Mouse (Mus musculus) embryonic facial prominence, embryonic 14.5 days (tissue): ENCODE measurements at regions not wholly inside any gene's neighbourhood (a gene's known extent, or its start where the extent isn't known, plus 50 kb on each side); places are given as distances from the start of the nearest gene placed in this dataset.

Experiments used
- ATAC-seq: fragments of 200-750 bp; cut with Nextera tagmentation; 2 replicates; pipeline ENCODE4 v1.8.0; 2017; ENCODE audit warnings: low read depth, moderate number of reproducible peaks, moderate TSS enrichment
- DNase-seq: peaks from one replicate; pipeline ENCODE4 v3.0.0-alpha.2; 2015; ENCODE audit warnings: low spot score
- H3K27ac ChIP-seq: fragments of 300-500 bp; sonication (generic); replicated peaks from 2 replicates; pipeline ENCODE4 v1.5.1; 2014; ENCODE audit warnings: low read depth, mild to moderate bottlenecking, low read length, moderate library complexity
- H3K27me3 ChIP-seq: fragments of 300-500 bp; sonication (generic); replicated peaks from 2 replicates; pipeline ENCODE4 v1.6.1; 2014; ENCODE audit warnings: low read length; ENCODE audit not compliant: control insufficient read depth, insufficient read depth
- H3K36me3 ChIP-seq: fragments of 300-500 bp; sonication (generic); 2 replicates; pipeline ENCODE4 v1.6.1; 2014; ENCODE audit warnings: low read length, mixed read lengths; ENCODE audit not compliant: control insufficient read depth, insufficient read depth
- H3K4me1 ChIP-seq: fragments of 300-500 bp; sonication (generic); 2 replicates; pipeline ENCODE4 v1.6.1; 2014; ENCODE audit warnings: antibody characterized with exemption, low read length; ENCODE audit not compliant: control insufficient read depth, insufficient read depth
- H3K4me2 ChIP-seq: fragments of 300-500 bp; sonication (generic); 2 replicates; pipeline ENCODE4 v1.6.1; 2014; ENCODE audit warnings: low read depth, mild to moderate bottlenecking, low read length, moderate library complexity, mixed read lengths
- H3K4me3 ChIP-seq: fragments of 300-500 bp; sonication (generic); 2 replicates; pipeline ENCODE4 v1.5.1; 2014; ENCODE audit warnings: low read depth, mild to moderate bottlenecking, low read length
- H3K9ac ChIP-seq: fragments of 300-500 bp; sonication (generic); 2 replicates; pipeline ENCODE4 v1.6.1; 2014; ENCODE audit warnings: low read depth, mild to moderate bottlenecking, low read length, moderate library complexity, mixed read lengths
- H3K9me3 ChIP-seq: fragments of 300-500 bp; sonication (generic); 2 replicates; pipeline ENCODE4 v1.6.1; 2016; ENCODE audit warnings: low read length; ENCODE audit not compliant: control insufficient read depth
- WGBS: fragments of 180-500 bp; shearing (Covaris S2); extraction: QIAGEN DNeasy Blood & Tissue Kit; methylation state at CpG from one replicate; pipeline ENCODE4 v1.1.7; 2014; 5-methylcytosine and 5-hydroxymethylcytosine counted together

DNA sequence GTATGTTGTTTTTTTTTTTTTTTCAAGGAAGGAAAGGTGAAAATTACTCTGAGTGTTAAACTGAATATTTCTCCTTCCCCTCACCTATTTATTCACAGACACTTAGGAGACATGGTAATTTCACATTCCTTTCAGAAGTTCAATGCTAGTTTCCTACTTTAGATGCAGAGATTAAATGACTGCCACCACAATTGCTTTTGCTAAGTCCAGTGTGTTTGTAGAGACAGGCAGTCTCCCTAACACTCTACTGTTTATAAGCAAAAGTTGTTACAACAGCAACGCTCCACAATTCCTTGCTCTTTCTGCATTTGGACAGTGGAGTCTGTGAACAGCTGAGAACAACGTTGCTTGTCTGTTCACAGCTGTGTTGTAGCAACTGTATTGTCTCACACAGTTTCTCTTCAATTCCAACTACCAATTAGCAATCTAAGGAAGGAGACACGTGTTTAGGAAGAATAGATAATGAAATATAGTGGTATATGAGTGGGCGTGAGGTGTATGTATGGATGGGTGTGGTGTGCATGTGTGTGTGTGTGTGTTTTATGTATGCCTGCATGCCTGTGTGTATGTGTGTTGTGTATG lies 179.7 kb upstream of the Stac start:
- Histone ChIP-seq H3K27ac (no peak overlapping the region), H3K4me1 (no peaks in the 10 kb centered on the region), H3K9ac (no peak overlapping the region), H3K4me3 (no peak overlapping the region), H3K27me3 (no peaks in the 10 kb centered on the region), H3K36me3 (no peaks in the 10 kb centered on the region), H3K4me2 (no peak overlapping the region), H3K9me3 (no peaks in the 10 kb centered on the region)
- DNase-seq (no peak), ATAC-seq (no peak)
- WGBS: 73% methylated on average over 4 of the region's 4 CpGs

- Histone ChIP-seq H3K27ac (no peak overlapping the region), H3K27me3 (no peaks in the 10 kb centered on the region), H3K4me2 (no peak overlapping the region), H3K36me3 (no peaks in the 10 kb centered on the region), H3K4me1 (no peaks in the 10 kb centered on the region), H3K4me3 (no peak overlapping the region), H3K9me3 (no peaks in the 10 kb centered on the region), H3K9ac (no peak overlapping the region)
- ATAC-seq: no peak
- DNase-seq: no peak
- 47% methylated on average over 2 of the region's 2 CpGs for WGBS
Measured at GRCm38 (mm10) chr9:111858051-111858450, 167.9 kb upstream of the Stac start.

GRCm38 (mm10) chr9:111854976-111855375 lies 164.8 kb upstream of the Stac start:
- ATAC-seq (no peak), DNase-seq (no peak)
- Histone ChIP-seq H3K4me1 (no peaks in the 10 kb centered on the region), H3K9me3 (no peaks in the 10 kb centered on the region), H3K4me2 (no peak overlapping the region), H3K4me3 (no peak overlapping the region), H3K36me3 (no peaks in the 10 kb centered on the region), H3K27me3 (no peaks in the 10 kb centered on the region), H3K9ac (no peak overlapping the region), H3K27ac (no peak overlapping the region)
- 76% methylated on average over 7 of the region's 7 CpGs for WGBS

GRCm38 (mm10) chr9:111846366-111846765 lies 156.2 kb upstream of the Stac start:
- no peak overlapping the region for H3K4me2 ChIP-seq
- H3K27me3 ChIP-seq: no peaks in the 10 kb centered on the region
- H3K9me3 ChIP-seq: no peaks in the 10 kb centered on the region
- no peak for ATAC-seq
- H3K4me1 ChIP-seq: no peaks in the 10 kb centered on the region
- H3K36me3 ChIP-seq: no peaks in the 10 kb centered on the region
- H3K27ac ChIP-seq: no peak overlapping the region
- no peak for DNase-seq
- 91% methylated on average over 10 of the region's 10 CpGs for WGBS
- H3K4me3 ChIP-seq: no peak overlapping the region
- no peak overlapping the region for H3K9ac ChIP-seq

- Histone ChIP-seq H3K27ac (no peak overlapping the region), H3K9ac (no peak overlapping the region), H3K4me2 (no peak overlapping the region), H3K27me3 (no peaks in the 10 kb centered on the region), H3K36me3 (no peaks in the 10 kb centered on the region), H3K4me3 (no peak overlapping the region), H3K4me1 (no peaks in the 10 kb centered on the region), H3K9me3 (no peaks in the 10 kb centered on the region)
- DNase-seq (no peak), ATAC-seq (no peak)
- WGBS: 80% methylated on average over 6 of the region's 6 CpGs
Measured at GRCm38 (mm10) chr9:111841151-111841550, 151.0 kb upstream of the Stac start.

- DNase-seq: peak; percentile 45
- Histone ChIP-seq H3K4me1 (no peaks in the 10 kb centered on the region), H3K36me3 (no peaks in the 10 kb centered on the region), H3K4me3 (no peak overlapping the region), H3K27me3 (no peaks in the 10 kb centered on the region), H3K9ac (no peak overlapping the region), H3K9me3 (no peaks in the 10 kb centered on the region), H3K27ac (no peak overlapping the region), H3K4me2 (no peak overlapping the region)
- WGBS: 65% methylated on average over 7 of the region's 7 CpGs
- ATAC-seq: peak; percentile 50; the same call in 1 of the 2 replicates
Measured at GRCm38 (mm10) chr9:111838069-111838820, 148.1 kb upstream of the Stac start.

- WGBS: 77% methylated on average over 1 of the region's 1 CpGs
- no peaks in the 10 kb centered on the region for H3K27me3 ChIP-seq
- H3K9ac ChIP-seq: no peak overlapping the region
- no peaks in the 10 kb centered on the region for H3K4me1 ChIP-seq
- DNase-seq (peak; percentile 88), ATAC-seq (peak; percentile 85)
- H3K4me2 ChIP-seq: no peak overlapping the region
- no peaks in the 10 kb centered on the region for H3K9me3 ChIP-seq
- H3K36me3 ChIP-seq: no peaks in the 10 kb centered on the region
- no peak overlapping the region for H3K27ac ChIP-seq
- no peak overlapping the region for H3K4me3 ChIP-seq
Measured at GRCm38 (mm10) chr9:111822094-111822493, 131.9 kb upstream of the Stac start.

GRCm38 (mm10) chr9:111817461-111817860 lies 127.3 kb upstream of the Stac start:
- no peak overlapping the region for H3K4me2 ChIP-seq
- H3K36me3 ChIP-seq: no peaks in the 10 kb centered on the region
- H3K27ac ChIP-seq: no peak overlapping the region
- H3K4me1 ChIP-seq: no peaks in the 10 kb centered on the region
- no peak overlapping the region for H3K4me3 ChIP-seq
- WGBS: 74% methylated on average over 4 of the region's 4 CpGs
- no peak overlapping the region for H3K9ac ChIP-seq
- no peak for DNase-seq
- H3K9me3 ChIP-seq: no peaks in the 10 kb centered on the region
- no peaks in the 10 kb centered on the region for H3K27me3 ChIP-seq
- no peak for ATAC-seq

DNA sequence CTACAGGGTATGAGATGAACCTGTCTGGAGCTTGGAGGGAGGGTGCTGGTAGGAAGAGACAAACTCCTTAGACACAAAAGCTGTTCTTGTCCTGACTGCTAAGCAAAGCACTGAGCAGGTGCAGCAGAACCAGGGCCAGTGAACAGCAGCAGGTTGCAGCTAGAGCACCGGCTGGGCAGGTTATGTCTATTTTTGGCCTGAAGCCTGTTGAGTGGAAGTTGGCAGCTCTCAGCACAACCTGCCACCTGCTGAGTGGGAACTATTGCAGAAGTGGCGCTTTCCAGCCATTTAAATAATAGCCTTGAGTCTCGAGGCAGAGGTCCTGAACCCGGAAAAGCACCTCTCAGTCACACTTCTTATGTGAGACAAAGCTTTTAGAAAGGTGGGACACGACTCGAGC lies 114.8 kb upstream of the Stac start:
- Histone ChIP-seq H3K9ac (no peak overlapping the region), H3K9me3 (no peaks in the 10 kb centered on the region), H3K27me3 (no peaks in the 10 kb centered on the region), H3K27ac (no peak overlapping the region), H3K4me3 (no peak overlapping the region), H3K4me1 (no peaks in the 10 kb centered on the region), H3K36me3 (no peaks in the 10 kb centered on the region), H3K4me2 (no peak overlapping the region)
- 85% methylated on average over 6 of the region's 6 CpGs for WGBS
- DNase-seq (peak; percentile 10), ATAC-seq (no peak)
